In genomic region chr5:123972453-123972852, GRCm38 (mm10) we compare ENCODE assay signal across 18 mouse cellular contexts. TPM values are rescaled to one million over a fixed set of nuclear protein-coding genes. Genes with fewer than 3 reads are reported as not detected.
DNase-seq lines count a peak whose midpoint lies in the region; ATAC-seq and TF ChIP-seq lines count a peak whose summit lies in the region.
"Had no signal": no experiment of that assay in that cellular context is flagged by ENCODE, and none has a peak within 500 bp of the region (broad histone marks: within the 10 kb centered on the region; RNA-seq: fewer than 3 reads in every experiment).

No protein-coding gene starts in this region.

- no peak overlapping the region for H3K4me2 ChIP-seq in CH12.LX (ENCODE audit: insufficient read depth, low read depth, poor library complexity, severe bottlenecking)
- H3K4me2 ChIP-seq in liver, embryonic 12.5 days: no peak overlapping the region

- peaks cover 15 to 33% of the 10 kb centered on the region in 2 experiments for H3K4me1 ChIP-seq in CH12.LX (ENCODE audit: control insufficient read depth in 1 of 2, insufficient read depth in 2 of 2)
- H3K4me1 ChIP-seq in ES-E14 (ENCODE audit: control insufficient read depth in 2 of 2, insufficient read depth in 2 of 2, low read length in 2 of 2, poor library complexity in 1 of 2): peaks cover 0 to 10% of the 10 kb centered on the region in 2 experiments; a peak in 2 of 4 replicates
- H3K4me1 ChIP-seq in liver, embryonic 12.5 days: peaks cover 32% of the 10 kb centered on the region

- H3K9ac ChIP-seq in CH12.LX (ENCODE audit: insufficient read depth, low read depth): no peak overlapping the region
- no peak overlapping the region for H3K9ac ChIP-seq in ES-E14 (ENCODE audit: insufficient read depth, low read depth, low read length, poor library complexity, severe bottlenecking)
- H3K9ac ChIP-seq in liver, embryonic 12.5 days: no peak overlapping the region
- H3K9ac ChIP-seq: embryonic facial prominence, embryonic 12.5 days had no signal

- dilution Hi-C loops in CH12.LX (cut with MboI; ENCODE audit: extremely low pct_ligation_motif_present, extremely low pct_unique_long_range_greater_than_20kb, low sequenced_read_pairs): no loop called here

- no peak for TF ChIP-seq RAD21 in CH12.LX (IDR thresholded peaks at IDR 0.05; ENCODE audit: low read depth, low read length)

- TF ChIP-seq POLR2A in CH12.LX (IDR thresholded peaks at IDR 0.05; ENCODE audit: low read depth, low read length): no peak

- H3K36me3 ChIP-seq in CH12.LX (replicated peaks in 1 of 2; ENCODE audit: control insufficient read depth in 1 of 2, insufficient read depth in 1 of 2, low read length in 1 of 2) (peaks cover 0 to 4% of the 10 kb centered on the region in 2 experiments), ES-E14 (ENCODE audit: control insufficient read depth, insufficient read depth, low read length, poor library complexity, severe bottlenecking) (no peaks in the 10 kb centered on the region)
- H3K36me3 ChIP-seq in liver, embryonic 12.5 days: no peaks in the 10 kb centered on the region
- H3K36me3 ChIP-seq: embryonic facial prominence, embryonic 10.5 days; embryonic facial prominence, embryonic 12.5 days; forebrain, embryonic 15.5 days had no signal

- H3K27ac ChIP-seq in CH12.LX (ENCODE audit: insufficient read depth, low read depth) (no peak overlapping the region), ES-E14 (ENCODE audit: insufficient read depth, low read depth, low read length, poor library complexity, severe bottlenecking) (no peak overlapping the region)
- H3K27ac ChIP-seq in liver, embryonic 12.5 days: no peak overlapping the region
- H3K27ac ChIP-seq: embryonic facial prominence, embryonic 10.5 days; embryonic facial prominence, embryonic 12.5 days; forebrain, embryonic 13.5 days had no signal

- H3K4me3 ChIP-seq in CH12.LX (replicated peaks in 1 of 3; ENCODE audit: low read depth in 2 of 3, low read length in 2 of 3, poor library complexity in 1 of 3) (no peak overlapping the region), ES-E14 (ENCODE audit: insufficient read depth in 1 of 2, low read depth in 1 of 2, low read length in 2 of 2, poor library complexity in 1 of 2, severe bottlenecking in 1 of 2) (no peak overlapping the region)
- H3K4me3 ChIP-seq in liver, embryonic 12.5 days: no peak overlapping the region

- peak; percentile 2 for DNase-seq in right cerebral cortex, postnatal 25 days
- DNase-seq in right cerebral cortex, adult 18-20 months: no peak
- no peak for DNase-seq in CH12.LX (ENCODE audit: extremely low read depth)
- no peak for DNase-seq in ES-E14 (ENCODE audit: low read depth, low spot score)
- DNase-seq in kidney, adult 18-20 months: no peak
- DNase-seq: adrenal gland, adult 8-10 months; adrenal gland, postnatal 14 days; adrenal gland, postnatal 36 days; cerebellum, adult 2 months; cerebellum, postnatal 10 days; cerebellum, postnatal 25 days had no signal

- no peak for TF ChIP-seq CTCF in CH12.LX (conservative IDR thresholded peaks at IDR 0.05 in 1 of 2, IDR thresholded peaks at IDR 0.05 in 1 of 2; ENCODE audit: low read depth in 2 of 2, low read length in 2 of 2)

- peaks cover 28% of the 10 kb centered on the region for H3K79me2 ChIP-seq in CH12.LX (replicated peaks; ENCODE audit: control insufficient read depth, extremely low read depth, insufficient read depth, poor library complexity, severe bottlenecking)

- no peak for ATAC-seq in liver, embryonic 12.5 days
- ATAC-seq: Patski had no signal

- in situ Hi-C loops in CH12.LX (cut with MboI; ENCODE audit: low pct_ligation_motif_present, low pct_unique_long_range_greater_than_20kb, low sequenced_read_pairs): no loop called here
- in situ Hi-C loops in ES-E14 (cut with MboI; ENCODE audit: low sequenced_read_pairs in 2 of 2, unreplicated experiment in 2 of 2): no loop called here

- H3K9me3 ChIP-seq in CH12.LX (replicated peaks; ENCODE audit: low read length) (no peaks in the 10 kb centered on the region), ES-E14 (ENCODE audit: control insufficient read depth, insufficient read depth, low read depth, low read length) (no peaks in the 10 kb centered on the region)
- H3K9me3 ChIP-seq in liver, embryonic 12.5 days (replicated peaks): no peaks in the 10 kb centered on the region
- H3K9me3 ChIP-seq: embryonic facial prominence, embryonic 10.5 days; embryonic facial prominence, embryonic 12.5 days; forebrain, embryonic 13.5 days; forebrain, embryonic 15.5 days had no signal

- H3K27me3 ChIP-seq in CH12.LX (replicated peaks): no peaks in the 10 kb centered on the region
- H3K27me3 ChIP-seq in liver, embryonic 12.5 days (replicated peaks): peaks cover 56% of the 10 kb centered on the region
- H3K27me3 ChIP-seq: forebrain, embryonic 13.5 days; Patski had no signal

- 66% methylated on average over 6 of the region's 6 CpGs for WGBS in liver, embryonic 12.5 days (ENCODE audit: insufficient replicate concordance)

- TF ChIP-seq EP300 in CH12.LX (IDR thresholded peaks at IDR 0.05; ENCODE audit: low read length): no peak

TF ChIP-seq in CH12.LX, 34 proteins besides CTCF, POLR2A, EP300 and RAD21:
- no peak for TF ChIP-seq MAX (IDR thresholded peaks at IDR 0.05; ENCODE audit: low read length)
- TF ChIP-seq ZNF384 (IDR thresholded peaks at IDR 0.05; ENCODE audit: low read depth, low read length): peak; percentile 65
- TF ChIP-seq E2F4 (IDR thresholded peaks at IDR 0.05; ENCODE audit: insufficient replicate concordance, low read depth, low read length): no peak
- TF ChIP-seq POLR2AphosphoS2 (IDR thresholded peaks at IDR 0.05; ENCODE audit: low read depth, low read length): no peak

TF ChIP-seq in ES-E14, 5 proteins besides CTCF, POLR2A, EP300 and RAD21:
- TF ChIP-seq CHD2 (IDR thresholded peaks at IDR 0.05; ENCODE audit: low read depth, low read length) (no peak), ZC3H11A (IDR thresholded peaks at IDR 0.05; ENCODE audit: borderline replicate concordance, low read depth, low read length) (no peak), HCFC1 (IDR thresholded peaks at IDR 0.05; ENCODE audit: borderline replicate concordance, insufficient read depth, low read length) (no peak), ZNF384 (IDR thresholded peaks at IDR 0.05; ENCODE audit: low read depth, low read length) (peak; percentile 79), MAFK (IDR thresholded peaks at IDR 0.05; ENCODE audit: insufficient read depth, low read depth, low read length) (no peak)

RNA-seq across cellular contexts. Expression of gene Hip1r, which starts 1.0 kb away (rescaled TPM):
- total RNA-seq in CH12.LX (2012; rRNA removed) (48.4 and 49.8 TPM in 2 replicates), CH12.LX (2014; rRNA removed) (26.1 and 28.3 TPM in 2 replicates), ES-E14 (2012; rRNA removed) (9.7 and 20.8 TPM in 2 replicates)
- 42.1 and 44.7 TPM in 2 replicates for polyA plus RNA-seq in CH12.LX (2012; ENCODE audit: insufficient read length, low read depth)
- polyA plus RNA-seq in liver, embryonic 12.5 days (2016; fragmentation: Nextera tagmentation; extraction: Ambion mirVana): 15.2 and 16.7 TPM in 2 replicates

RNA-seq across cellular contexts. Expression of gene Ccdc62, which starts 42.0 kb away (rescaled TPM):
- total RNA-seq in CH12.LX (2012; rRNA removed) (5.3 and 6.2 TPM in 2 replicates), CH12.LX (2014; rRNA removed) (2.0 and 2.6 TPM in 2 replicates), ES-E14 (2012; rRNA removed) (5.3 and 6.3 TPM in 2 replicates)
- 1.6 and 2.2 TPM in 2 replicates for polyA plus RNA-seq in CH12.LX (2012; ENCODE audit: insufficient read length, low read depth)
- polyA plus RNA-seq in liver, embryonic 12.5 days (2016; fragmentation: Nextera tagmentation; extraction: Ambion mirVana): 3.4 and 5.0 TPM in 2 replicates

RNA-seq across cellular contexts. Expression of gene Gm43518, which starts 45.2 kb away (rescaled TPM):
- total RNA-seq in CH12.LX (2012; rRNA removed): not detected in 2 replicates
- not detected in 2 replicates for total RNA-seq in CH12.LX (2014; rRNA removed)
- polyA plus RNA-seq in CH12.LX (2012; ENCODE audit: insufficient read length, low read depth): 0.74 and 0.87 TPM in 2 replicates
- 1.3 TPM in 1 of 2 replicates, not detected in the other for total RNA-seq in ES-E14 (2012; rRNA removed)
- polyA plus RNA-seq in liver, embryonic 12.5 days (2016; fragmentation: Nextera tagmentation; extraction: Ambion mirVana): 1.7 and 2.2 TPM in 2 replicates
- polyA plus RNA-seq: C2C12 had no signal

RNA-seq across cellular contexts. Expression of gene Vps37b, which starts 59.6 kb away (rescaled TPM):
- total RNA-seq in CH12.LX (2012; rRNA removed) (8.3 and 8.7 TPM in 2 replicates), CH12.LX (2014; rRNA removed) (10.2 and 10.6 TPM in 2 replicates), ES-E14 (2012; rRNA removed) (6.5 and 7.7 TPM in 2 replicates)
- 23.5 and 24.7 TPM in 2 replicates for polyA plus RNA-seq in CH12.LX (2012; ENCODE audit: insufficient read length, low read depth)
- 20.9 and 21.8 TPM in 2 replicates for polyA plus RNA-seq in liver, embryonic 12.5 days (2016; fragmentation: Nextera tagmentation; extraction: Ambion mirVana)
